In genomic region chr11:21033823-21034401, GRCm38 (mm10) we compare ENCODE assay signal across 9 mouse cellular contexts. TPM values are rescaled to one million over a fixed set of nuclear protein-coding genes. Genes with fewer than 3 reads are reported as not detected.
DNase-seq lines count a peak whose midpoint lies in the region; ATAC-seq and TF ChIP-seq lines count a peak whose summit lies in the region.
"Had no signal": no experiment of that assay in that cellular context is flagged by ENCODE, and none has a peak within 500 bp of the region (broad histone marks: within the 10 kb centered on the region; RNA-seq: fewer than 3 reads in every experiment).

No protein-coding gene starts in this region.

- H3K27me3 ChIP-seq in spleen, adult 2 months (ENCODE audit: control insufficient read depth, insufficient read depth, low read length), result no peaks in the 10 kb centered on the region
- no peaks in the 10 kb centered on the region for H3K27me3 ChIP-seq in kidney, embryonic 14.5 days (ENCODE audit: control insufficient read depth, insufficient read depth, low read length)
- H3K27me3 ChIP-seq: embryonic facial prominence, embryonic 12.5 days had no signal

- WGBS in spleen, adult 2 months, result 22% methylated on average over 11 of the region's 11 CpGs
- WGBS in kidney, embryonic 14.5 days, result 18% methylated on average over 11 of the region's 11 CpGs

- peak overlapping the region; percentile 27; the same call in 1 of the 2 replicates for H3K4me2 ChIP-seq in kidney, embryonic 14.5 days (replicated peaks; ENCODE audit: low read depth, low read length)
- H3K4me2 ChIP-seq: embryonic facial prominence, embryonic 12.5 days had no signal

- peak; percentile 51 for ATAC-seq in kidney, embryonic 14.5 days (ENCODE audit: low FRiP score, low TSS enrichment)

- intact Hi-C loops in gastrocnemius, postnatal 14 days (cut with DNase I; ENCODE audit: low total_unique reads), result no loop called here

- TF ChIP-seq CTCF in spleen, adult 2 months (IDR thresholded peaks at IDR 0.05; ENCODE audit: extremely low read depth, insufficient read depth, insufficient read length, insufficient replicate concordance), result no peak

- peak overlapping the region; percentile 22; the same call in 1 of the 2 replicates for H3K27ac ChIP-seq in spleen, adult 2 months (ENCODE audit: insufficient read depth, low read length)
- peak overlapping the region; percentile 47 for H3K27ac ChIP-seq in kidney, embryonic 14.5 days (ENCODE audit: low read depth, low read length)
- H3K27ac ChIP-seq: embryonic facial prominence, embryonic 12.5 days had no signal

- peak overlapping the region; percentile 4; the same call in 1 of the 2 replicates for H3K9ac ChIP-seq in kidney, embryonic 14.5 days (ENCODE audit: low read depth, low read length)
- H3K9ac ChIP-seq: embryonic facial prominence, embryonic 12.5 days had no signal

- peaks cover 8% of the 10 kb centered on the region; the same call in 1 of the 2 replicates for H3K4me1 ChIP-seq in spleen, adult 2 months (ENCODE audit: control insufficient read depth, insufficient read depth, insufficient read length)
- H3K4me1 ChIP-seq in kidney, embryonic 14.5 days (ENCODE audit: control insufficient read depth, insufficient read depth, low read length), result peaks cover 15% of the 10 kb centered on the region
- H3K4me1 ChIP-seq: embryonic facial prominence, embryonic 12.5 days had no signal

- no peaks in the 10 kb centered on the region for H3K36me3 ChIP-seq in spleen, adult 2 months (ENCODE audit: control insufficient read depth, insufficient read depth, low read length)
- H3K36me3 ChIP-seq in kidney, embryonic 14.5 days (ENCODE audit: control insufficient read depth, insufficient read depth, low read length), result no peaks in the 10 kb centered on the region
- H3K36me3 ChIP-seq: embryonic facial prominence, embryonic 12.5 days had no signal

- peak overlapping the region; percentile 23; the same call in 1 of the 2 replicates for H3K4me3 ChIP-seq in spleen, adult 2 months (ENCODE audit: extremely low read depth, insufficient read depth, insufficient read length)
- no peak overlapping the region for H3K4me3 ChIP-seq in kidney, embryonic 14.5 days (ENCODE audit: low read length)
- H3K4me3 ChIP-seq: embryonic facial prominence, embryonic 12.5 days had no signal

- DNase-seq in spleen, adult 2 months (ENCODE audit: low read depth in 1 of 2, low spot score in 2 of 2), result peak in 1 of 2 experiments; percentile 9
- DNase-seq in spleen, adult 12 weeks (ENCODE audit: low spot score), result no peak
- peak; percentile 24 for DNase-seq in gastrocnemius, postnatal 14 days
- peak; percentile 71 for DNase-seq in lung, postnatal 10 days
- peak; percentile 17 to 58 for DNase-seq in spleen, postnatal 4 days (ENCODE audit: low spot score in 2 of 2)
- DNase-seq in yolk sac, embryonic 10.5 days (ENCODE audit: low spot score), result no peak
- no peak for DNase-seq in Muller cell, postnatal 12 days (ENCODE audit: inconsistent ontology term)

- no peak for TF ChIP-seq POLR2A in spleen, adult 2 months (IDR thresholded peaks at IDR 0.05; ENCODE audit: low read depth, low read length)

- H3K9me3 ChIP-seq in kidney, embryonic 14.5 days (ENCODE audit: control insufficient read depth, low read length), result 0 out of 2 replicates have a peak, but pooled peaks cover 3% of the 10 kb centered on the region
- H3K9me3 ChIP-seq: embryonic facial prominence, embryonic 12.5 days had no signal

RNA-seq across cellular contexts. Expression of gene Peli1, which starts 57.2 kb away (rescaled TPM):
- 25.2 and 60.5 TPM in 2 replicates for polyA plus RNA-seq in spleen, adult 2 months (2012; rRNA removed)
- 10 to 100 TPM; 13.9 to 16.8 TPM for total RNA-seq in gastrocnemius, postnatal 14 days (2021)
- 46.2 and 59.6 TPM in 2 replicates for polyA plus RNA-seq in kidney, embryonic 14.5 days (2014; fragmentation: Nextera tagmentation; extraction: Ambion mirVana)

Comparison
In these comparisons a context has a peak if more than half of its experiments do, and no peak if none do; other contexts are left out.
1. DNase-seq: peak in gastrocnemius, postnatal 14 days (single experiment), lung, postnatal 10 days (single experiment) and spleen, postnatal 4 days (2 of 2); none in spleen, adult 12 weeks (single experiment), yolk sac, embryonic 10.5 days (single experiment) and Muller cell, postnatal 12 days (single experiment).